Mouse (Mus musculus) E14TG2a.4 (cell line): ENCODE data around the gene Ndufb5.
"Not testable (repeated sequence)": the region's sequence is repeated elsewhere in the genome, so short reads cannot be mapped to it uniquely, and the experiment has no call there.

ENCODE experiments used
- H3K27me3 ChIP-seq: 2 replicates; pipeline ENCODE4 v1.6.1; 2014; ENCODE audit warnings: low read length, control low read depth; ENCODE audit not compliant: insufficient read depth
- H3K36me3 ChIP-seq: 2 replicates; pipeline ENCODE4 v1.6.1; 2014; ENCODE audit warnings: low read length, control low read depth; ENCODE audit not compliant: insufficient read depth
- H3K4me1 ChIP-seq: replicated peaks from 2 replicates; pipeline ENCODE4 v1.6.1; 2014; ENCODE audit warnings: low read depth, low read length, control low read depth
- H3K4me3 ChIP-seq: replicated peaks from 2 replicates; pipeline ENCODE4 v1.5.1; 2014; ENCODE audit warnings: mild to moderate bottlenecking, low read length
- H3K9me3 ChIP-seq: 2 replicates; pipeline ENCODE4 v1.6.1; 2014; ENCODE audit warnings: low read length, control low read depth
- CTCF ChIP-seq: conservative IDR thresholded peaks from 2 replicates; pipeline ENCODE4 v1.5.1; 2014; ENCODE audit warnings: low read length
- NANOG ChIP-seq: IDR thresholded peaks from 2 replicates; pipeline ENCODE4 v1.6.1; 2014; ENCODE audit warnings: borderline replicate concordance, low read length, mixed read lengths
- POU5F1 ChIP-seq: IDR thresholded peaks from 2 replicates; pipeline ENCODE4 v1.6.1; 2014; ENCODE audit warnings: low read length, borderline replicate concordance

Gene Ndufb5

DNA sequence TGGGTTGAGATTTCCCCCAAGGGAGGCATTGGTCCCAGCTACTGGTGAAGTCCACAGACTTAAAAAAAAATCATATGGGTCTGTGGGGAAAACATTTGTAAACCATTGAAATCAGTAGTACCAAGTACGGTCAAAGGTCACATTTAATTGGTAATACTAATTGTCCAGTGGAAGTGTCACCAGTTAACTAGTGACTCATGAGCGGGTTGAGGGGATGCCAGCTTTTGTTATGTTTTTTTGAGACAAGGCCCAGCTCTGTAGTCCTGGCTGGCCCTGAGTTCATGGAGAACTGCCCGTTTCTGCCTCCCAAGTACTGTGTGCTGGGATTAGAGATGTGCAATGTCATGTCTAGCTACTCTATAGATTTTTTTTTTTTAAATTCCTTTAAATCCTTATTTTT is 23.1 kb upstream of the Ndufb5 start:
- no peaks in the 10 kb centered on the region for H3K9me3 ChIP-seq
- H3K36me3 ChIP-seq, result peaks cover 85% of the 10 kb centered on the region
- no peaks in the 10 kb centered on the region for H3K27me3 ChIP-seq
- H3K4me1 ChIP-seq, result peaks cover 38% of the 10 kb centered on the region
- no peak for TF ChIP-seq POU5F1
- no peak for TF ChIP-seq NANOG
- no peak for TF ChIP-seq CTCF
- H3K4me3 ChIP-seq, result no peak overlapping the region

DNA sequence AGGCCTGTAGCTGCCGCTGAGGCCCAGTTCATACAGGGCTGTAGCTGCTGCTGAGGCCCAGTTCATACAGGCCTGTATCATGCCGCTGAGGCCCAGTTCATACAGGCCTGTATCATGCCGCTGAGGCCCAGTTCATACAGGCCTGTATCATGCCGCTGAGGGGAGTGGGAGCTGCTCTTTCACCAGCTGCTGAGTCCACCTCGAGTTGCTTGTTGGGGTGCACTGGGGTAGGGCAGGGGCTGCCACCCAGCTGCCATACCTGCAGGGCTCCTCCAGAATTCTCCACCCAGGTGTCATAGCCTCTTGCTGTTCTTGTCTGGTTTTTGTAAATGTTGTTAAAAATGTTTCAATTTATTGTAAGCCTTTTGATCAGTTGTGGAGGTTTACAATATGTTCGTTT is 19.4 kb upstream of the Ndufb5 start:
- not testable (repeated sequence) for H3K4me1 ChIP-seq, H3K9me3 ChIP-seq, H3K4me3 ChIP-seq

DNA sequence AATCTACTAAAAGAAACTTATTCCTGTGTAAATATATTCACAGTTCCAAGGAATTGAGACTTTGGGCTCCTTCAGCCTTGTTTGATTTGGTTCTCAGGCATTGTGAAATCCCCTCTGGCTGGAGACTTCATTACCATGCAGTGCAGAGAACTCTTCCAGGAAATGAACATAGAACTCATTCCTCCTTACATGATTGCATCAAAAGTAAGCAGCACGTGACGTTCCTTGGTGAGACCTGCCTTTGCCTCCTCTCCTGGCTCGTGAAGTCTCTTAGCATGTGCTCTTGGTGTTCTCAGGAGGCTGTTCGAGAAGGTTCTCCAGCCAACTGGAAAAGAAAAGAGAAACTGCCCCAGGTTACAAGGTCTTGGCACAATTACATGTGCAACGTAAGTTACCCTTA is 18.5 kb upstream of the Ndufb5 start:
- Histone ChIP-seq H3K9me3 (no peaks in the 10 kb centered on the region), H3K4me3 (no peak overlapping the region), H3K36me3 (peaks cover 96% of the 10 kb centered on the region), H3K4me1 (peaks cover 1% of the 10 kb centered on the region), H3K27me3 (no peaks in the 10 kb centered on the region)
- TF ChIP-seq CTCF (no peak), POU5F1 (no peak), NANOG (no peak)

More for the DNA sequence above, 19.4 kb upstream of the Ndufb5 start:
- not testable (repeated sequence) for H3K27me3 ChIP-seq
- H3K36me3 ChIP-seq, result peaks cover 96% of the 10 kb centered on the region

DNA sequence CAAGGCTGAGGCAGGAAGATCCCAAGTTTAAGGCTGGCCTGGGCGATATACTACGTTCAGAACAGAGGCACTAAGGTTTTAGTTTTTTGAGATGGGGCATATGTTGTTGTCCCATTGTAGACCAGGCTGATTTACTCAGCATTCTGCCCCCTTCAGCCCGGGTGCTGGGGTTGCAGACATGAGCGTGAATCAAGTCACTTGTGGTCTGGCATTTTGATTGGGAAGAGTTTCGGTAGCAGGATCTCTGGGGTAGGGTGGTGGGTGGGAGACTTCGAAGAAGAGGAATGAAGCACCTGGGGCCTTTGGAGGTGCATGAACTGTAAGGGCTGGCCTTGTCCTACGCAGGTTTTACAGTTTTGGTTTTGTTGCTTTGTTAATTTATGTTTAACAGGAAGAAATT is 12.6 kb upstream of the Ndufb5 start:
- no peak overlapping the region for H3K4me3 ChIP-seq
- H3K9me3 ChIP-seq, result no peaks in the 10 kb centered on the region
- peaks cover 99% of the 10 kb centered on the region for H3K36me3 ChIP-seq
- TF ChIP-seq NANOG (no peak), CTCF (no peak)
- no peaks in the 10 kb centered on the region for H3K27me3 ChIP-seq
- H3K4me1 ChIP-seq, result peaks cover 13% of the 10 kb centered on the region

DNA sequence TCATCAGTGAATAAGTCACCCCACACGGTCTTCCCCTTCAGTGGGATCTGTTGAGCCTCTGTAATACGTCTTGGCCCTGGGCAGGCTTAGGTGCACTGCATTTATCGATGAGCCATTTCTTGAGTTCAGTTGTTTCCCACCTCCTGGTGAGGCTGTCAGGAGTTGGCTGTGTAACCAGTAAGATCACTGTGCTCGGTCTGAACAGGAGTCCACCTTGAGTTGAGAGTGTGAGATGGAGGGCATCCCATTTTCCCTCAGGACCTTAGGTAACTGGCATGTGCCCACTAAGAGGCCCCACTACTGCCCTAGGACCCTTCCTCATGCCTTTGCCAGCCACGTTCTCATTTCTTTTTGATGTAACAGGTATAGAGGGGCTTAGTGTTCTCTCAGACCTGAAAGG is 10.8 kb upstream of the Ndufb5 start:
- Histone ChIP-seq H3K9me3 (no peaks in the 10 kb centered on the region), H3K27me3 (no peaks in the 10 kb centered on the region), H3K4me1 (peaks cover 16% of the 10 kb centered on the region), H3K36me3 (peaks cover 98% of the 10 kb centered on the region), H3K4me3 (no peak overlapping the region)
- no peak for TF ChIP-seq CTCF
- no peak for TF ChIP-seq NANOG
- TF ChIP-seq POU5F1, result no peak

DNA sequence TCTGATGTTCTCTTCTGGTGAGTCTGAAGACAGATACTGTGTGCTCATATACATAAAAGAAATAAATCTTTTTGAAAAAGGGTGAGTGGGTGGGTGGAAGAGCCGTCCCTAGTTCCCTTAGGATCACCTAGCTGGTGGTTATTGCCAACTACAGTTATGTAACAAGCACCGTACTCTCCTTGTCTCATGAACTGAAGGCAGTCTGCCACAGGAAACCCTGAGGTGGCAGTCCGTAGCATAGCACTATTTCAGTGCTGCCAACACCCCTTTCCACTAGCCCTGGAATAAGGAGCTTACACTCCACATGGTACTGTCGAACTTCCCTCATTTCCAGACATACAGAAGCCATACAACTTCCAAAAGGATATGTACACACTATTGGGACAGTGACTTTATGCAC is 8.9 kb upstream of the Ndufb5 start:
- Histone ChIP-seq H3K36me3 (peaks cover 95% of the 10 kb centered on the region), H3K9me3 (no peaks in the 10 kb centered on the region), H3K4me3 (no peak overlapping the region), H3K4me1 (peaks cover 20% of the 10 kb centered on the region), H3K27me3 (no peaks in the 10 kb centered on the region)
- TF ChIP-seq NANOG (no peak), POU5F1 (no peak), CTCF (no peak)

DNA sequence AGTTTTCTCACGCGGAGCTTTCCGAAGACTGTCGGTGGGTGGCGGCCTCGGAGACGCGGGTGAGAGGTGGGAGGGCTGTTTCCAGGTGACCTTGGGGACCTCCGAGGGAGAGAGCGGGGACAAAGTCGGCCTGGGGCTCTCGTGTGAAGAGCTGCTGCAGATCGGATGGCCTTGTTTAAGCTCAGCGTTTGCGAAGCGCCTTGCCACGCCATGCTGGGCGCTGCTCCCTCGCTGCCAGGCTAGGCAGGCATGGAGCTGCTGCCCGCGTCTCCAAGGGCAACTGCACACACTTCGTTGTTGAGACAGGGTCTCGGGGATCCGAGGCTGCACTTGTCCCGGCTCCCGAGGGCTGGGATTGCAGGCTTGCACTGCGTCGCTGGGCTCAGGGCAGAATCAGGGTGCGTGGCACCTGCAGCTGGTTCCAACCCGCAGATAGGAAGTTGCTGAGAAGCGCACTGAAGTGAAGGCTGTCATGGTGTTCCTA is 424 bp downstream of the Ndufb5 start, which contains the start of gene Mrpl47:
Mrpl47 (minus strand) TSS at position 434 of the 484 bp plus-strand sequence.
- Histone ChIP-seq H3K4me1 (peaks cover 52% of the 10 kb centered on the region), H3K27me3 (no peaks in the 10 kb centered on the region), H3K4me3 (peak within 1 kb of the TSS; percentile 99), H3K36me3 (peaks cover 67% of the 10 kb centered on the region), H3K9me3 (no peaks in the 10 kb centered on the region)
- TF ChIP-seq NANOG (no peak), CTCF (no peak), POU5F1 (no peak)

DNA sequence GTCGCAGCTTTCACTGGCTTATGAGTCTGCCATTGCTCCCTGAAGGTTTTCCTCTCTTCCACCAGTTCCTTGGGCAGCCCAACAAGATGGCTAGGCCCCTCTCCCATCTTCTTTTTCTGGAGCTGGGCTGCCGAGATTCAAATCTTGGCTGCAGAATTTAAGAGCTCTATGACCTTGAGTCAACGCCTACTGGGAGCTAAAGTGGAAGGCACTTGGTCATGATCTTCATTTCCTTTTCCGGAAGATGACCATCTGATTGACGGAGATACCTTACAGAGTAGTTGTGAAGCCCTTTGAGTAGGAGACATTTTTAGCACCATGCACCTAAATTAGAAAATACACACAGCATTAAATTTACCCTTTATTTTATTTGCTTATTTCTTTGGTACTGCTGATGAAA is 1.8 kb downstream of the Ndufb5 start:
- H3K9me3 ChIP-seq, result no peaks in the 10 kb centered on the region
- peaks cover 67% of the 10 kb centered on the region for H3K36me3 ChIP-seq
- TF ChIP-seq POU5F1, result no peak
- TF ChIP-seq CTCF, result no peak
- TF ChIP-seq NANOG, result no peak
- peaks cover 66% of the 10 kb centered on the region for H3K4me1 ChIP-seq
- H3K4me3 ChIP-seq, result peak overlapping the region; percentile 99; the same call in 1 of the 2 replicates
- no peaks in the 10 kb centered on the region for H3K27me3 ChIP-seq

DNA sequence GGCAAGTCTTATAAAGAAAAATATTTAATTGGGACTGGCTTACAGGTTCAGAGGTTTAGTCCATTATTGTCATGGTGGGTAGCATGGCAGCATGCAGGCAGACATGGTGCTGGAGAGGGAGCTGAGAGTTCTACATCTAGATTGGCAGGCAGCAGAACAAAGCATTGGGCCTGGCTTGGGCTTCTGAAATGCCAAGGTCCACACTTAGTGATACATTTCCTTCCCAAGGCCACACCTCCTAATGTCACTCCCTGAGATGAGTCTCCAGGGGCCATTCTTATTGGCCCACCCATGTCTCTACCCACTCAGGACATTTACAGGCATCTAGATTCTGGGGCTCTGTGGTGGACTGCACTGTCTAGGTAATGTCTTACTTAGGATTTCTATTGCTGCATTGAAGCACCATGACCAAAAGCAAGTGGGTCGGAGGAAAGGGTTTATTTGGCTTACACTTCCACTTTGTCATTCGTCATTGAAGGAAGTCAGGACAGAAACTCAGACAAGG is 5.5 kb downstream of the Ndufb5 start:
- Histone ChIP-seq H3K27me3 (no peaks in the 10 kb centered on the region), H3K4me3 (no peak overlapping the region), H3K36me3 (peaks cover 87% of the 10 kb centered on the region), H3K9me3 (no peaks in the 10 kb centered on the region; the same call in 1 of the 2 replicates), H3K4me1 (peaks cover 76% of the 10 kb centered on the region)
- TF ChIP-seq CTCF (no peak), POU5F1 (no peak), NANOG (no peak)
